Mouse (Mus musculus): ENCODE measurements around the gene Neu1. TPM values are rescaled to one million over a fixed set of nuclear protein-coding genes. Genes with fewer than 3 reads are reported as not detected.
A peak's percentile ranks its signal among the peaks of the same experiment; 100 is the strongest.
"Not testable (repeated sequence)": the region's sequence is repeated elsewhere in the genome, so short reads cannot be mapped to it uniquely, and the experiment has no call there.

The Neu1 gene
- polyA plus RNA-seq, 1 experiment from 2014 or later: 16.8 TPM

DNA sequence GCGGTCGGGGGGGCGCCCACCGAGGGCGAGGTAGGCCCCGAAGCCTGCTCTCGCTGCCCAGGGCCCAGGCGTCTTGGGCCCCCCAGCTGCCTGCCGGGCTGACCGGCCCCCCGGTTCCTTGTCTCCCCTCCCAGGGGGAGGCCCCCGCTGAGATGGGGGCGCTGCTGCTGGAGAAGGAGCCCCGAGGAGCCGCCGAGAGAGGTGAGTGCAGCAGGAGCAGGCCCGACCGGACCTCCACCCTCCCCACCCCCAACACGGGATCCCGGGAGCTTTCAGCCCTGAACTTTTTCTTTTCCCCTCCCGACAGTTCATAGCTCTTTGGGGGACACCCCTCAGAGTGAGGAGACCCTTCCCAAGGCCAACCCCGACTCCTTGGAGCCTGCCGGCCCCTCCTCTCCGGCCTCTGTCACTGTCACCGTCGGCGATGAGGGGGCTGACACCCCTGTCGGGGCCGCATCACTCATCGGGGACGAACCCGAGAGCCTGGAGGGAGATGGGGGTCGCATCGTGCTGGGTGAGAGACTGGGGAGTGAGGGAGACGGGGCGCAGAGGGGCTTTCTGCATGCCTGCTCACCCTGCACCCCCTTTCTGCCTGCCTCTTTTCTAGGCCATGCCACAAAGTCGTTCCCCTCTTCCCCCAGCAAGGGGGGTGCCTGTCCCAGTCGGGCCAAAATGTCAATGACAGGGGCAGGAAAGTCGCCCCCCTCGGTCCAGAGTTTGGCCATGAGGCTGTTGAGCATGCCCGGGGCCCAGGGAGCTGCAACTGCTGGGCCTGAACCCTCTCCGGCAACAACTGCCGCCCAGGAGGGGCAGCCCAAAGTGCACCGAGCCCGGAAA, 31.8 kb upstream of the Neu1 start:
- Histone ChIP-seq H3K4me3 (ENCODE audit: low read depth, low read length) (peak overlapping the region; percentile 92), H3K36me3 (ENCODE audit: control insufficient read depth, insufficient read depth, low read length) (peaks cover 14% of the 10 kb centered on the region), H3K27me3 (ENCODE audit: control insufficient read depth, insufficient read depth, low read length) (no peaks in the 10 kb centered on the region), H3K9me3 (ENCODE audit: control insufficient read depth, low read length) (no peaks in the 10 kb centered on the region), H3K9ac (ENCODE audit: low read length) (peak overlapping the region; percentile 98), H3K4me2 (ENCODE audit: low read depth) (peak overlapping the region; percentile 90), H3K27ac (ENCODE audit: low read depth, low read length) (peak overlapping the region; percentile 95; the same call in 1 of the 2 replicates), H3K4me1 (ENCODE audit: control insufficient read depth, insufficient read depth, low read length) (peaks cover 16% of the 10 kb centered on the region)
- no peak for ATAC-seq (ENCODE audit: insufficient read depth, low FRiP score, low TSS enrichment)
- WGBS: 0% methylated on average over 31 of the region's 45 CpGs
- peak; percentile 37 for DNase-seq (ENCODE audit: low spot score)

DNA sequence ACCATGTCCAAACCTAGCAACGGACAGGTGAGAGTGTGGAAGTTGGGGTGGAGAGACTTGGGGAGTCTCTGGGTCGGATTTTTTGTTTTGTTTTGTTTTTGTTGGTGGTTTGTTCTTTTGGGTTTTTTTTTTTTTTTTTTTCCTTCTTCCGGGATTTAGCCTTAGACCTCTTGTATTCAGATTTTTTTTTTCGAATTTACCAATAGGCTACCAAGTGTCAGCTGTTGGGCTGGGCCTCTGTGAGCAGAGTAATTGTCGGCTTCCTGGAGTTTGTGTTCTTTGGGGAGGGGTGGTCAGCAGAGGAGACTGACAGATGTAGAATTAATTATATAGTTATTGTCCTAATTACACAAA, 31.2 kb upstream of the Neu1 start:
- Histone ChIP-seq H3K36me3 (ENCODE audit: control insufficient read depth, insufficient read depth, low read length) (peaks cover 14% of the 10 kb centered on the region), H3K4me3 (ENCODE audit: low read depth, low read length) (peak overlapping the region; percentile 92), H3K9ac (ENCODE audit: low read length) (peak overlapping the region; percentile 98), H3K9me3 (ENCODE audit: control insufficient read depth, low read length) (no peaks in the 10 kb centered on the region), H3K4me2 (ENCODE audit: low read depth) (peak overlapping the region; percentile 90), H3K27me3 (ENCODE audit: control insufficient read depth, insufficient read depth, low read length) (no peaks in the 10 kb centered on the region), H3K4me1 (ENCODE audit: control insufficient read depth, insufficient read depth, low read length) (peaks cover 16% of the 10 kb centered on the region), H3K27ac (ENCODE audit: low read depth, low read length) (no peak overlapping the region)
- ATAC-seq (ENCODE audit: insufficient read depth, low FRiP score, low TSS enrichment) (no peak), DNase-seq (ENCODE audit: low spot score) (no peak)
- 8% methylated on average over 5 of the region's 5 CpGs for WGBS

DNA sequence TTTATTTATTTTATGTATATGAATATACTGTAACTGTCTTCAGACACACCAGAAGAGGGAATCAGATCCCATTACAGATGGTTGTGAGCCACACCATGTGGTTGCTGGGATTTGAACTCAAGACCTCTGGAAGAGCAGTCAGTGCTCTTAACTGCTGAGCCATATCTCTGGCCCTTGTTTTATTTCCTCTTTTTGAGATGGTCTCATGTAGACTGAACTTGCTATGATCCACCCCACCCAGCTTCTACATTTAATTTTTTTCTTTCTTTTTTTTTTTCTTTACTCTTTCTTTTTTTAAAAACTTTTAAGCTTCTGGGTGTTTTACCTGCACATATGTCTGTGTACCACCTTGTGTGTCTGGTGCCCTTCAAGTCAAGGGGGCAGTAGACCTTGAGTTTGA, 30.2 kb upstream of the Neu1 start:
- not testable (repeated sequence) for ATAC-seq (ENCODE audit: insufficient read depth, low FRiP score, low TSS enrichment); H3K27ac ChIP-seq (ENCODE audit: low read depth, low read length); H3K9ac ChIP-seq (ENCODE audit: low read length); H3K9me3 ChIP-seq (ENCODE audit: control insufficient read depth, low read length); H3K4me3 ChIP-seq (ENCODE audit: low read depth, low read length); H3K27me3 ChIP-seq (ENCODE audit: control insufficient read depth, insufficient read depth, low read length); DNase-seq (ENCODE audit: low spot score); H3K4me2 ChIP-seq (ENCODE audit: low read depth)
- Histone ChIP-seq H3K4me1 (ENCODE audit: control insufficient read depth, insufficient read depth, low read length) (peaks cover 12% of the 10 kb centered on the region), H3K36me3 (ENCODE audit: control insufficient read depth, insufficient read depth, low read length) (peaks cover 21% of the 10 kb centered on the region)

DNA sequence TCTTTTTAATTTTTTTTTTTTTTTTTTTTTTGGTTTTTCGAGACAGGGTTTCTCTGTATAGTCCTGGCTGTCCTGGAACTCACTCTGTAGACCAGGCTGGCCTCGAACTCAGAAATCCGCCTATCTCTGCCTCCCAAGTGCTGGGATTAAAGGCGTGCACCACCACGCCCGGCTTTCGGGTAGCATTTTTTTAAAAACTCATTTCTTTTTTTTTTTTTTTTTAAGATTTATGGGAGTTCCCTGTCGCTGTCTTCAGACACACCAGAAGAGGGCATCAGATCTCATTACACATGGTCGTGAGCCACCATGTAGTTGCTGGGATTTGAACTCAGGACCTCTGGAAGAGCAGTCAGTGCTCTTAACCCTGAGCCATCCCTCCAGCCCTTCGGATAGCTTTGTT, 29.1 kb upstream of the Neu1 start:
- not testable (repeated sequence) for H3K27ac ChIP-seq (ENCODE audit: low read depth, low read length); DNase-seq (ENCODE audit: low spot score); H3K4me1 ChIP-seq (ENCODE audit: control insufficient read depth, insufficient read depth, low read length); ATAC-seq (ENCODE audit: insufficient read depth, low FRiP score, low TSS enrichment); H3K9ac ChIP-seq (ENCODE audit: low read length); H3K4me2 ChIP-seq (ENCODE audit: low read depth); H3K9me3 ChIP-seq (ENCODE audit: control insufficient read depth, low read length); H3K27me3 ChIP-seq (ENCODE audit: control insufficient read depth, insufficient read depth, low read length); H3K4me3 ChIP-seq (ENCODE audit: low read depth, low read length)
- peaks cover 31% of the 10 kb centered on the region for H3K36me3 ChIP-seq (ENCODE audit: control insufficient read depth, insufficient read depth, low read length)
- WGBS: 93% methylated on average over 9 of the region's 10 CpGs

DNA sequence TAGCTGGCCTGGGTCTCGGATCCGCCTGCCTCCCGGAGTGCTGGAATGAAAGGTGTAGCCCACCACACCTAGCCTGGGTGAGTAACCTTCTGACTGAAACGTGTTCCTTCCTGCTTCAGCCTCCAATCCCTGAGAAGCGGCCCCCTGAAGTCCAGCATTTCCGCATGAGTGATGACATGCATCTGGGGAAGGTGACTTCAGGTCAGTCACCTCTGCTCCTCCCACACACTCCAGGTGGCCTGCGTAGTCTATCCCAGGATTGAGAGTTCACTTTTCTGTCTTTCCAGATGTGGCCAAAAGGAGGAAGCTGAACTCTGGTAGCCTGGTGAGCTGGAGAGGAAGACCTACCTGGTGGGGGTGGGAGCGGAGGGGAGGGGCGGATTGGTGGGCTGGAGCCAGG, 28.2 kb upstream of the Neu1 start:
- no peak overlapping the region for H3K27ac ChIP-seq (ENCODE audit: low read depth, low read length)

DNA sequence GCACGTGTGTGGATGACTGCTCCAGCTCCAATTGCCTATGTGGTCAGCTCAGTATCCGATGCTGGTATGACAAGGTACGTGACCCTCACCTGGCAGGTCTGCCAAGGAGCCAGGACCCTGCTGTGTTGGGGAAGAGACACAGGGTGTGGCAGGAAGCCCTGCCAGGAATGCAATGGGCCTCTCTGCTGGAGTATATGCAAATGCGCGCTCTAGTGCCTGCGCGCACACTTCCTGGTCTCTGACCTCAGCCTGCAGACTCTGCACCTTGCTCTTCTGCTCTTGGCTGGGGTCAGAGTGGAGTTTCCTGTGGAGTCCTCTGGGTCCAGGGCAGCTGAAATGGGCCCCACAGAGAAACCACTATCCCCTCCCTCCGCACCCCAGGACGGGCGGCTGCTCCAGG, 20.1 kb upstream of the Neu1 start:
- Histone ChIP-seq H3K27ac (ENCODE audit: low read depth, low read length) (no peak overlapping the region), H3K9me3 (ENCODE audit: control insufficient read depth, low read length) (no peaks in the 10 kb centered on the region), H3K4me3 (ENCODE audit: low read depth, low read length) (no peak overlapping the region), H3K27me3 (ENCODE audit: control insufficient read depth, insufficient read depth, low read length) (no peaks in the 10 kb centered on the region), H3K9ac (ENCODE audit: low read length) (no peak overlapping the region), H3K4me2 (ENCODE audit: low read depth) (no peak overlapping the region), H3K36me3 (ENCODE audit: control insufficient read depth, insufficient read depth, low read length) (peaks cover 57% of the 10 kb centered on the region), H3K4me1 (ENCODE audit: control insufficient read depth, insufficient read depth, low read length) (no peaks in the 10 kb centered on the region)
- 93% methylated on average over 10 of the region's 10 CpGs for WGBS
- DNase-seq (ENCODE audit: low spot score) (no peak), ATAC-seq (ENCODE audit: insufficient read depth, low FRiP score, low TSS enrichment) (no peak)

More for the DNA sequence above, 28.2 kb upstream of the Neu1 start:
- H3K4me1 ChIP-seq (ENCODE audit: control insufficient read depth, insufficient read depth, low read length): peaks cover 3% of the 10 kb centered on the region; the same call in 1 of the 2 replicates
- H3K4me2 ChIP-seq (ENCODE audit: low read depth): no peak overlapping the region
- no peak overlapping the region for H3K4me3 ChIP-seq (ENCODE audit: low read depth, low read length)
- peaks cover 37% of the 10 kb centered on the region for H3K36me3 ChIP-seq (ENCODE audit: control insufficient read depth, insufficient read depth, low read length)
- ATAC-seq (ENCODE audit: insufficient read depth, low FRiP score, low TSS enrichment) (no peak), DNase-seq (ENCODE audit: low spot score) (no peak)
- WGBS: 92% methylated on average over 9 of the region's 9 CpGs
- H3K27me3 ChIP-seq (ENCODE audit: control insufficient read depth, insufficient read depth, low read length): no peaks in the 10 kb centered on the region
- H3K9ac ChIP-seq (ENCODE audit: low read length): no peak overlapping the region
- no peaks in the 10 kb centered on the region for H3K9me3 ChIP-seq (ENCODE audit: control insufficient read depth, low read length)

DNA sequence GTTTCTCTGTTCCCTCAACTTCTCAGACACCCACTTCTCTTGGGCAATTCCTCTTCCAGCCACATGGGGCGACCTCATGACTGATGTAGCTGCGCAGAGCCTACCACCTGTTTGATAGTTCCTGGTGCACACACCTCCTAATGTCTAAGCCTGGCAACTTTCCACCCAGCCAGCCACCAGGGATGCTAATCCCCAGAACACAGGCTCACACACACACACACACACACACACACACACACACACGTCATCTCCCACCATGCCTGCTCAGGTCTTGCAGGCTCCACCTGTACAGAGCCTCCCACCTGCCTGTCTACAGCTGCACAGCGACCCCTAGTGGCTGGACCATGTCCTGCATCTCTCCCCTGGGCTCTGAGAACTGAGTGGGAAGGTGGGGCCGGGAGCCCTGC, 19.1 kb upstream of the Neu1 start:
- DNase-seq (ENCODE audit: low spot score) (peak; percentile 76), ATAC-seq (ENCODE audit: insufficient read depth, low FRiP score, low TSS enrichment) (peak; percentile 39; the same call in 1 of the 2 replicates)
- Histone ChIP-seq H3K4me3 (ENCODE audit: low read depth, low read length) (no peak overlapping the region), H3K27ac (ENCODE audit: low read depth, low read length) (no peak overlapping the region), H3K9ac (ENCODE audit: low read length) (no peak overlapping the region), H3K9me3 (ENCODE audit: control insufficient read depth, low read length) (no peaks in the 10 kb centered on the region), H3K36me3 (ENCODE audit: control insufficient read depth, insufficient read depth, low read length) (peaks cover 49% of the 10 kb centered on the region), H3K27me3 (ENCODE audit: control insufficient read depth, insufficient read depth, low read length) (no peaks in the 10 kb centered on the region), H3K4me1 (ENCODE audit: control insufficient read depth, insufficient read depth, low read length) (no peaks in the 10 kb centered on the region), H3K4me2 (ENCODE audit: low read depth) (no peak overlapping the region)
- 50% methylated on average over 5 of the region's 5 CpGs for WGBS

DNA sequence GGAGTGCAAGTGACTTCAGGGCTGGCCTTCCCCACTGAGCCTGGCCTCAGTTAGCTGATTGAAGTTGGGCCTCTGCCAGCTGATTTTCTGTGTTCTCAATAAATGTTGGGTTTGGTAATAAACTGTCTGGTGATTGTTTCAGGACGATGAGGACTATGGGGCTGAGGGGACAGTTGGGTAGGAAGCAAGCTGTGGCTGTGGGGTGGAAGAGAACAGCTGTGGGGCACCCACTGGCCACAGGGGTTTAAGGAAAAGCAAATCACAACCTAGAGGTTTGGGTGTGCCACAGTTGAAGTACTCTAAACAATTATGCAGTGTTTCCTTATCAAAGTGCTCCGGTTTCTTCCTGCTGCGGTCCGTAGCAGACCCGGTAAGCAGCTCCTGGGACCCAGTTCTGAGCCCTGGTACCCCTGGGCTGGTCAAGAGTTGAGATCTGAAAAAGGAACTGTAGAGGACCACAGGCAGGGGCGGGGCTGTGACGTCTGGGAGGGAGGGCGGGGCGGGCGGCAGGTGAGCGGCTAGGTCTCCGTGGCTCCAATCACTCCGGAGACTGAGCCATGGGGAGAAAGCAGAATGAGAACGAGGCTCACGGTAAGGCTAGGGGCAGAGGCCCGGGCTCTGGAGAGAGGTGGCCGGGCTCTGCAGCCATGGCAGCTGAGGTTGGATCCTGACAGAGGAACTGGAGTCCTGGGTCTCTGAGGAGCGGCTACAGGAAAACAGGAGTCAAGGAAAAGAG, 17.0 kb upstream of the Neu1 start, which contains the start of gene Slc44a4:
Slc44a4 (plus strand) TSS at position 537 of the 736 bp plus-strand sequence.
- no peak within 1 kb of the TSS for H3K4me2 ChIP-seq (ENCODE audit: low read depth)
- H3K4me1 ChIP-seq (ENCODE audit: control insufficient read depth, insufficient read depth, low read length): no peaks in the 10 kb centered on the region
- no peak within 1 kb of the TSS for H3K4me3 ChIP-seq (ENCODE audit: low read depth, low read length)
- H3K27me3 ChIP-seq (ENCODE audit: control insufficient read depth, insufficient read depth, low read length): no peaks in the 10 kb centered on the region
- H3K9ac ChIP-seq (ENCODE audit: low read length): peak within 1 kb of the TSS; percentile 6; the same call in 1 of the 2 replicates
- H3K36me3 ChIP-seq (ENCODE audit: control insufficient read depth, insufficient read depth, low read length): peaks cover 32% of the 10 kb centered on the region
- WGBS: 34% methylated on average over 18 of the region's 18 CpGs
- no peak for DNase-seq (ENCODE audit: low spot score)
- no peak for ATAC-seq (ENCODE audit: insufficient read depth, low FRiP score, low TSS enrichment)
- H3K9me3 ChIP-seq (ENCODE audit: control insufficient read depth, low read length): no peaks in the 10 kb centered on the region
- H3K27ac ChIP-seq (ENCODE audit: low read depth, low read length): no peak within 1 kb of the TSS
